Mouse (Mus musculus): ENCODE measurements around the gene Gabrg3. TPM values are rescaled to one million over a fixed set of nuclear protein-coding genes. Genes with fewer than 3 reads are reported as not detected.

Gabrg3 gene
- polyA plus RNA-seq, 1 experiment from 2014 or later, result 0.43 TPM

DNA sequence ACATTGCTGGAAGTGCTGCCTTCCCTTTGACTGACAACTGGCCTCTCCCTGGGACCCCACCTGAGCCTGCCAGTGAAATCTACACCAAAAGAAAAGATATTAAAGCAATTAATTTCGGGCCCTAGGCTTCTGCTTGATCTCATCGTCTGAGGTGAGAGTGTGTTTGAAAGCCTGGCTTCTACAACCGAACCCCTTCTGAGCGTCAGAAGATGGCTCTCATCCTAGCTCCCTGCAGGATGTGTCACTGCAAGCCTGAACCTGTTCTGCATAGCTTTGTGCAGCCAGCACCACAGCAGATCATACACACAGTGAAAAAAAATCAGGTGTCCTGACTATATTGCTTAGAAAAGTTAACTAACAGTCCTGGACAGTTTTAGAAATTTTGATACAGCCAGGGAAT, 618.8 kb downstream of the Gabrg3 start:
- no peak for DNase-seq (ENCODE audit: low spot score)
- ATAC-seq (replicated peaks; ENCODE audit: low FRiP score), result no peak
- no peaks in the 10 kb centered on the region for H3K36me3 ChIP-seq (ENCODE audit: control insufficient read depth, insufficient read depth, low read length)
- H3K27me3 ChIP-seq (replicated peaks; ENCODE audit: control insufficient read depth, insufficient read depth, low read length), result no peaks in the 10 kb centered on the region
- H3K27ac ChIP-seq (ENCODE audit: low read depth, low read length), result no peak overlapping the region
- no peak overlapping the region for H3K4me2 ChIP-seq
- no peak overlapping the region for H3K4me3 ChIP-seq (ENCODE audit: low read depth, low read length)
- WGBS, result 57% methylated on average over 4 of the region's 4 CpGs
- H3K9me3 ChIP-seq (ENCODE audit: control insufficient read depth, low read length), result no peaks in the 10 kb centered on the region
- no peaks in the 10 kb centered on the region for H3K4me1 ChIP-seq (replicated peaks; ENCODE audit: control insufficient read depth, insufficient read depth, low read length)
- no peak overlapping the region for H3K9ac ChIP-seq (ENCODE audit: low read depth, low read length)

- 63% methylated on average over 1 of the region's 1 CpGs for WGBS
Observed at GRCm38 (mm10) chr7:56767796-56768195, 619.2 kb downstream of the Gabrg3 start.

DNA sequence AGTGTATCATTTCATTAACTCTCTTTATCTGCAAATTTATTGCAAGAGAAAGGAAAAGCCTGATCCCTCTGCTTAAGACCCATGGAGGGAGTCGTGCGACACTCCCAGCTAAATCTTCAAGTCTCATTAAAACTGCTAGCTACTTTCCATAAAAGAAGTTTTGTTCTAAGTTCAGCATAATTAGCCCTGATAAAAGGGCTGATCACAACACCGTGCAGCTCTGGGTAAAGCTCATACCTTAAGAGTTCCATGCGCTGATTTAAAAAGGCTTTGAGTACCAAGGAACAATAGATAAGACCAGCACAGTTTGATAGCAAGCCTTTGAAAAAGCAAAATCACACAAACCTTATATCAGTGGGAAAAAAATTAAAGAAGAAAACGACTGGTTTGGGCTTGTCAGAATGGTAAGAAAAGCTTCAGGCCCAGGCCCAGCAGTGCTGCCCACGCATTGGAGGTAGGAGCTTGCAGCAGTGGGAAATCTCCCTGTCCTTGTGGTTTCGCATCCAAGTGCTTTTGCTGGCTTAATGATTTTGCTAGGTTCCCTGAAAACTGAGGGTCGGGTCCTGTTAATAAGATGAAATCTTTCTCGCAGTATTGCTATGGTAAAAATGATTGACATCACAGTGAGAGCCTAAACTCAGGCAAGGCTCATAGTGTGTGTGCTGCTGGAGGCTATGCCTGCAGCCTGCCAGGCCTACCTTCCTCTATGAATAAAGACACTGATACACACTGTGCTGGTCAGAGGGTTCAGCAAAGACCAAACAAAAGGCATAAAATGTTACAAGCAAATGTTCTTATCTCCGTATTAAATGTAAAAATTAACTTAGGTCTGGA, 621.2 kb downstream of the Gabrg3 start:
- no peaks in the 10 kb centered on the region for H3K27me3 ChIP-seq (replicated peaks; ENCODE audit: control insufficient read depth, insufficient read depth, low read length)
- H3K27ac ChIP-seq (ENCODE audit: low read depth, low read length), result no peak overlapping the region
- no peak for DNase-seq (ENCODE audit: low spot score)
- H3K9me3 ChIP-seq (ENCODE audit: control insufficient read depth, low read length), result no peaks in the 10 kb centered on the region
- H3K4me2 ChIP-seq, result no peak overlapping the region
- 65% methylated on average over 10 of the region's 10 CpGs for WGBS
- no peaks in the 10 kb centered on the region for H3K36me3 ChIP-seq (ENCODE audit: control insufficient read depth, insufficient read depth, low read length)
- H3K9ac ChIP-seq (ENCODE audit: low read depth, low read length), result no peak overlapping the region
- H3K4me3 ChIP-seq (ENCODE audit: low read depth, low read length), result no peak overlapping the region
- no peak for ATAC-seq (replicated peaks; ENCODE audit: low FRiP score)
- H3K4me1 ChIP-seq (replicated peaks; ENCODE audit: control insufficient read depth, insufficient read depth, low read length), result no peaks in the 10 kb centered on the region

More at GRCm38 (mm10) chr7:56767796-56768195, 619.2 kb downstream of the Gabrg3 start:
- Histone ChIP-seq H3K27ac (ENCODE audit: low read depth, low read length) (no peak overlapping the region), H3K36me3 (ENCODE audit: control insufficient read depth, insufficient read depth, low read length) (no peaks in the 10 kb centered on the region), H3K9me3 (ENCODE audit: control insufficient read depth, low read length) (no peaks in the 10 kb centered on the region), H3K9ac (ENCODE audit: low read depth, low read length) (no peak overlapping the region), H3K4me3 (ENCODE audit: low read depth, low read length) (no peak overlapping the region), H3K4me2 (no peak overlapping the region), H3K4me1 (replicated peaks; ENCODE audit: control insufficient read depth, insufficient read depth, low read length) (no peaks in the 10 kb centered on the region), H3K27me3 (replicated peaks; ENCODE audit: control insufficient read depth, insufficient read depth, low read length) (no peaks in the 10 kb centered on the region)
- no peak for DNase-seq (ENCODE audit: low spot score)
- no peak for ATAC-seq (replicated peaks; ENCODE audit: low FRiP score)

- H3K27me3 ChIP-seq (replicated peaks; ENCODE audit: control insufficient read depth, insufficient read depth, low read length), result no peaks in the 10 kb centered on the region
- no peak overlapping the region for H3K27ac ChIP-seq (ENCODE audit: low read depth, low read length)
- no peak overlapping the region for H3K4me3 ChIP-seq (ENCODE audit: low read depth, low read length)
- H3K9me3 ChIP-seq (ENCODE audit: control insufficient read depth, low read length), result no peaks in the 10 kb centered on the region
- no peak for DNase-seq (ENCODE audit: low spot score)
- ATAC-seq (replicated peaks; ENCODE audit: low FRiP score), result no peak
- no peaks in the 10 kb centered on the region for H3K4me1 ChIP-seq (replicated peaks; ENCODE audit: control insufficient read depth, insufficient read depth, low read length)
- no peak overlapping the region for H3K9ac ChIP-seq (ENCODE audit: low read depth, low read length)
- no peak overlapping the region for H3K4me2 ChIP-seq
- no peaks in the 10 kb centered on the region for H3K36me3 ChIP-seq (ENCODE audit: control insufficient read depth, insufficient read depth, low read length)
- 79% methylated on average over 6 of the region's 6 CpGs for WGBS
Observed at GRCm38 (mm10) chr7:56729225-56729624, 657.8 kb downstream of the Gabrg3 start.

Other genes starting within 250 kb of the Gabrg3 start
- gene Gabrb3, start 32.5 kb upstream of the Gabrg3 start, polyA plus RNA-seq (2014; fragmentation: Nextera tagmentation; extraction: Ambion mirVana), result 0.95 and 1.6 TPM in 2 replicates
- 0.40 and 1.0 TPM in 2 replicates for gene Gabra5, start 122.9 kb upstream of the Gabrg3 start, polyA plus RNA-seq (2014; fragmentation: Nextera tagmentation; extraction: Ambion mirVana)

Data from liver, embryonic 11.5 days (tissue).